Mouse (Mus musculus): ENCODE results near the gene Alox5ap.
A peak's percentile ranks its signal among the peaks of the same experiment; 100 is the strongest.

Gene Alox5ap

DNA sequence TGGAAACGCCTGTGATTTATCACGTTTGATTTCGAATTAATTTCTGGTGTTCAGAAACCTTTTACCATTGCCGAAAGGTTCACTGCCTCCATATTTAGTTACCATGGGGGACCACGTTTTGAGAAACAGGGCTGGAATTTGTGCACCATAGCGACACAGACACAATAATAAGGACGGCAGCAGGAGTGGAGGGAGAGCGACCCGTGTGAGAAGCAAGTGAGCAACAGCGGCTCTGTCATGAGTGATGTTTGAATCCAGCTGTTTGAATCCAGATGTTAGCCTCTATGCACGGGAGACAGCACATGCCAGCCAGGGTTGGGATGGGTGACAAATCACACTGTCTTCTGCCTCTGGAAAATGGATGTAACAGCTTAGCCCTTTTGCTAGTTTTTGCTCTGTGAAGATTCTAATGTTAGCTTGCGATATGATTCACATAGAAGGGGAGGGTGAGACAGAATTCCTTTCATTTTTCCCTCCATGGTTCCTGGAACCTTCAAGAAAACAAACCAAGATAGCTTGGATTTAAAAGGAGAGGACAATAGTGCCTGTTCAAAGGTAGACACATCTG is 50.0 kb downstream of the Alox5ap start:
- no peak for DNase-seq (ENCODE audit: low spot score)

DNA sequence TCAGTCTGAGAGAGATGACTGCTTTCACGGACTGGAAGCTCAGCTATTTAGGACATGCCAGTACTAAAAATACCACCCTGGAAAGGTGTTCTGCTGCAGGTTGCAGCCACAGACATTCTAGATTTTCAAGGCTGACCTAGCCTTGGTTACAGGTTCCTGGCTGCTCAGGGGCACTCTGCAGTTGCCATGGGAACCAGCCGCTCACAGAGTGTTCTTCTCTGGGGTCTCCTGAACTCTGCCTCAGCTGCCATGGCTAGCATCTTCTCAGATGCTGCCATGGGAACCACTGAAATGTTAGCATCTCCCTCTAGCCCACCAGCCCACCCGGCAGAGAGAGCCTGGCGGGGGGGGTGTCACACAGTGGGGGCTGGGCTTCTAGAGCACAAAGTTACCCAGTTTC is 52.4 kb downstream of the Alox5ap start:
- no peak for DNase-seq (ENCODE audit: low spot score)

DNA sequence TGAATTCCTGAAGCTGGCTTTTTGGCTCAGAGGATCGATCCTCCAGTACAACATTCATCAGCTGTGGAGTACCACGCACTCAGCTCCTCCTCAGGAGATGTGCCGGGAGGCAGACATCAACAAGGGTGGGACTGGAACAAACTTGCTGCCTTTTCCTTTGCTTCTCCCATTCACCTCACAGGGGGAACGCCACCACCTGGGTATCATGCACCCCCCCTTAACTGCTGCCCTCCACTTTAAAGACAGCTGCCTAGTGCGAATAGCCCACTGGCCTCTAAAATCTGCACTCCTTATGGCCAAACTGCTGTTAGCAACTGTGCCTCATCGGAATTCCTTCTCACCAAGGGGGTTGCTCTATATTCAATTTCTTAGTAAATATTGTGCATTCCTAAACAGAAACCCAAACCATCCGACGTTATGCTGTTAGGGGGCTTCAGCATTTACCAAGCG is 55.3 kb downstream of the Alox5ap start:
- DNase-seq (ENCODE audit: low spot score): no peak

DNA sequence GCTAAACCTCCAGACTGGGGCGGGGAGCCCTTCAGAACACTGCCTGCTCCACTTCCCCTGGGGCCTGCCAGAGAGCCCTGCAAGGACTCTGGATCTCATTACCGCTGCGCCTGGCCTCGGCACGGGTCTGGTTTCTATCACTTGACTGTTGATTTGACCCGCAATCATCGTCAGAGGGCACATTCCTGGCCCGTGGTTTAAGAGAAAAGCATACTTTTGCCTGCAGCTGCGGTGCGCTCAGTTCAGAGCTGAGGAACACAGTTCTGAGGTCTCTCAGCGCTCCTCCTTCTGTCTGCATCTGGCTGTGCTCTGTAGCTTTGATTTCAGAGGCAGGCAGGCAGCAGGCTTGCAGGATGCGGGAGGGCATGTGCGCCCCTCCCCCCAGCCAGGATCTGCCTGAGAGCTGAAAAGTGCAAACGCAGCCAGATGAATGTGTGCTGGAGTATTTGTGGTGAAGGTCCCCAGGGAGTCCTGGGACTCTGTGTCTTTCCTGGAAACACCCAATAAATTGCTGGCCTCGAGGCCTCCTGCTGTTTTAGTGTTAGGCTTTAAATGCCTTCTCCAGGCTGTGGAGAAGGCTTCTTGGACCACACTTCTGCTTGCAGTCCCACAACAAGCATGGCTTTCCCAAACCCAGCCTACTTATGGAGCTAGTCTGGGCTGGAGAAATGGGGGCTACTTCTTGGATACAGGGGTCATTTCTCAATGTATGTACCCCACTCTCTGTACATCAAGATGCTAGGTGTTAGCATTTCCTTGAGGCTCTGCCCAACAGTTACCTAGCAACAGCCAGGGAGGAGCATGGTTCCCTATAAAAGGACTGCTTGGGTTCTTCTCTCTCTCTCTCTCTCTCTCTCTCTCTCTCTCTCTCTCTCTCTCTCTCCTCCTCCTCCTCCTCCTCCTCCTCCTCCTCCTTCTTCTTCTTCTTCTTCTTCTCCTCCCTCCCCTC is 56.2 kb downstream of the Alox5ap start:
- DNase-seq (ENCODE audit: low spot score): peak; percentile 85

DNA sequence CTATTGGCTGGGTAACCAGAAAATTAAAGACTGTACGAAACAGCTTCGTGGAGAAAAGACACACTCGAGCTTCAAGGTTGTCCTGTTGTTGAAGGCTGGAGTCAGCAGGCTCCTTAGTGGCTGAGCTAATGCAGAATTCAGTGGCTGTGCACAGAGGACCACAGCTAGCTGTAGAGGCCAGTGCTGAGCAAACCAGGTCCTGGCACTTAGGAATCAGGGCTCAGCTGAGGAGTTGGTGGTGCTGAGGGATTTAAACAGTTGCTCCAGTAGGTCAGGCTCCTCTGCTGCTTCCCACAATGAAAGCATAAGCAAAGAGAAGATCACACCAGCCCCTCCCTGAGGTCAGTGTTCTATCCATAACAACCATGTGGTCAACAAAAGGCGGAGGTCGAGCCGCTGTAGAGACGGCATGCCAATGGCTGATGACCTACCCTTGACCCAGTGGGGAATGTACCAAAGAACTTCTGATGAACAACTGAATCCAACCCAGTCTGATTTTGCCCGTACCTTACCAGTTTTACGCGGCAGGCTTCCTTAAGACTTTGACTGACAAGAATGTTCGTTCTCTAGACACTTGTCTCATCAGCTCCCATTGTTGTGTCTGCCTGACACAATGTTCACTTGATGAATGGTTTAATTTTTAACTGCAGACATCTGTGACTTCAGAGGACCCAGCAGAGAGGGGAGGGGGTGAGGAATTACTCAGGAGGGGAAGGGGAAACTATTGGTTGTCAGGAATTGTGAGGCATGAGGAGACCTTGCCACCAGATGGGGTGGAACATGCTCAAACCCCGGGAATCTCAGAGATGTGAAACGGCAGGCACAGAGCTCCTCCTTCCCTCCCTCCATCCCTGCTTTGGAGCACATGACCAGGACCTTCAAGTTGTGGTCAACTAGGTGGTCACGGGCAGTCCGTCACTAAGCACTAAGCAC is 57.6 kb downstream of the Alox5ap start:
- no peak for DNase-seq (ENCODE audit: low spot score)

DNA sequence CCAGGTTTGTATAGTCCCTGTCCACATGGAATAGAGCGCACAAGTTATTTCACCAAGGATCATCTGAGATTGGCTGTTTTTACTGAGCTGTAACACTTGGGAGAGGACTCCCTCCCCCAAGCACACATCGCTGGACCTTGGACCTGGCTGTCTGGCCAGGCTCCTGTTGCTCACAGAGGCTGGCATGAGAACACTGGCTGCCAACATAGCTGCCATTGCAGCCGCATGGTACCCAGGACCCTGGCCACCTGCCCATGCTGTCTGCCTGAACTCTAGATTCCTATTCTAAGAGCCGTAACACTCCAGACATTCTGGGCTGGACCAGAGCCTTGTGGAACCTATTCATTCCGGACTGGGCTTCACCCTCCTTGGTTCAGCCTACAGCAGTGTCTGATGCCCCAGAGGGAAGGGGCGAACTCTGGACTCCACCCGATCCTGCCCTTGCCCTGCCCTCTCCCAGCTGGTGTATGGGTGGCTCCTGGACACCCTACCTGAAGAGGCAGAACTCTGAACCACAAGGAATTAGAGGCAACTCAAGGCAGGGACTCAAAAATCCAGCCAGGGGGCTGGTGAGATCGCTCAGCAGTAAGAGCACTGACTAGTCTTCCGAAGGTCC is 58.5 kb downstream of the Alox5ap start:
- no peak for DNase-seq (ENCODE audit: low spot score)

DNA sequence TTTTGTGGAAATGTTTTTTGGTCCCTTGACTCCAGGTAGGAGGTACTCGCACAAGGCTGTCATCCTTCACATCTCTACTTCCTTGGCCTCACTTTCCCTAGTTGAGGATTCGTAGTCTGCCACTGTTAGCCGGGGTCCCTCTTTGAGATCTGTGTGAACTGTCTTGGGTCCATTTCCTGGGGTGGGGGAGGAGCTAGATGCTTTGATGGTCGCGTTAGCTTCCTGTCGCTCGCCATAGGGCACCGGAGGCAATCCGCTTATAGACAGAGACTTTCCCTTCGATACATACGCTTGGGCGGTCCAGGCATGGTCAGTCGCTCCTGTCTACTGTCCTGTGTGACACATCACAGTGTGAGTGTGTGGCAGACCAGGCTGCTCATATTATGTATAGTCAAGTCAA is 60.2 kb downstream of the Alox5ap start:
- no peak for DNase-seq (ENCODE audit: low spot score)

DNA sequence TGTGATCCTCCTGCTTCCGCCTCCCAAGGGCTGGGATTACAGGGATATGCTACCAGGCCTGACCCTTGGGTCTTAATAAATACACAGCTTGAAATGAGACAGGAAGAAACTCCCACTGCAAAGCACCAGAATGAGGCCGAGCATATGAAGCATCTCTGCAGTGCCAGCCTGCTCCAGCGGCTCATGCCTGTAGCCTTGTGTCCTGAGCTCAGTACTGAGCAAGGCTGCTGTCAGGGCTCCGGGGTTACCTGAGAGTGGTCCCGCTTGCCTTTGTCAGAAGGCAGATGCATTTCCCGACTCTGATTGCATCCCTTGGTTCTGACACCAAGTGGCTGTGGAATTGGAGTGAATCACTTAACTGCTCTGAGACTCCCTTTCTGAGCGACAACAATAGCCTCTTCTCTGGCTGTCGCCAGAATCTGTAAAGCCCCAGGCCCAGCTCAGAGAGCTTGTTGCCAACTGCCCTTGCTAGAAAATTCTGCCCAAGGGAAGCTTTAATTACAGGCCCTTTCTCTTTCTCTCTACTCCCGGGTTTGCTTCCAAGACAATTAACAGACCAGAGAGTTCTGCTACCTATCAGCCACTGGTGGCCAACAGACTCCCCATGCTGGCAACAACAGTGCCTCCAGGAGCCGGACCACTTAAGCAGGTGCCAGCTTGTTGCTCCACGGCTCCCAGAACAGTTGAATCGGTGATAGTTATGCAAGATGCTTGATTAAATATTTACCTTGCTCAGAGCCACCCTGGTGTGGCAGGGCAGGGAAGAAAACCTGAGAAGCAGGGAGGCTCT is 64.7 kb downstream of the Alox5ap start:
- no peak for DNase-seq (ENCODE audit: low spot score)

DNA sequence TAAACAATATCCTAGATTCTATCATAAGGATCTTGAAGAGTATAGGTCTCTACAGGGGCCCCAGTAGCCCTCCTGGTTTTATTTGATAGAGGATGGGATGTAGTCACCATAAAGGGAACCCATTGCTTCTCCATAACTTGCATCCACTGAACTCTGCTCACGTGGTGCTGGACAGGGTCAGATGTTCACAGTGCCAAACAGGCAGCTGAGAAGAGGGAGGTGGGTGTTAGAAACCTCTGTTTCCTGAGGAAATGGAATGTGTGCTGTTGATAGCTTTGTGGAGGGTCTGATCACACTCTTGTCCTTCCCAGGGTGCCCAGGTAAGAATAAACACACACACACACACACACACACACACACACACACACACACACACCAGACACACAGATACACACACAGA is 66.0 kb downstream of the Alox5ap start:
- no peak for DNase-seq (ENCODE audit: low spot score)

DNA sequence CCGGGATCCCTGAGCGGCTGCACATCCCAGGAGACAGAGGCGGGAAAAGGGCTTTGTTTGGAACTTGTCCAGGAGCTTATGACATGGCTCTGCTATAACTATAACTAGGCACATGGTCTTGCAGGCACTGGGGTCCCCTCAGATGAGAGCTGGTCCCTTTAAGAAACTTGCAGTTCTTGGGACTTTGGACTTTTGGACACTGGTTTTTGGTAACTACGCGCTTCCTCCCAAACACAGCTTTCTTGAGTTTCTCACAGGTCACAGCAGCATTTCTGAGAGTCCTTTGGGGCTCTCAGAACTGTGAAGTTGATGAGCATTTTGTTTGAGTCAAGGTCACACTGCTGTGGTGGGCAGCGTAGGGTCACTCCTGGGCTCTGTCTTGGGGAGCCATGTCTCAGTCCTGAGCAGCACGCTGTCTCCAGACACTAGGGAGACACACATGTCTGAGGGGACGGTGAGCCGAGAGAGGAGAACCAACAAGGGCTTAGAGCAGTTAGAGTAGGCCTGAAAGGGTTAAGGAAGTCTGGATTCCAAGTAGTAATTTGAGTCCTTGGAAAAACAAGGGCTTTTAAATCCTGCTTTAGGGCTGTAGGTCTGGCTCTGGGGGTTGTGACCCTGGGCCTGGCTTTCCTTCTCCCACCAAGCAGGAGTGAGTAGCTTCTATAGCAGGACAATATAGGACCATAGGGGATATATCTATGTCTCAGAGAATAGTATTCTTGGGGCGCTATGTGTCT is 67.0 kb downstream of the Alox5ap start:
- DNase-seq (ENCODE audit: low spot score): no peak

DNA sequence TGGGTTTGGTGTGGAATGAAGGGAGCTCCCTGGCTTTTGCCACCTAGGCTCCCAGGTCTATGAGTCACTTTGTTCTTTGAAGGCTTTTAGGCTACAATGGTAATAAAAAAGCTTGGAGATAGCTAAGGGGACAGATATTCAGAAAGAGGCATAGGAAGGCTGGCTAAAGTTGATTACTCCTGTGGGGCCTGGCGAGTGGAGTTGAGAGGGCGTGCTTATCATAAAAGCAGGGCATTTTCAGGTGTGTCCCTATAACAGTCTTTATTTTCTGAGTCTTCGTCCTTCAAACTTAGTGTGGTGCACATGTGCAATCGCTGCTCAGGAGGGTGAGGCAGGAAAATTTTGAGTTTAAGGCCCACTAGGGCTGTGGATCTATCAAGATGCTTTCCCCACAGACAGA is 68.2 kb downstream of the Alox5ap start:
- DNase-seq (ENCODE audit: low spot score): no peak

DNA sequence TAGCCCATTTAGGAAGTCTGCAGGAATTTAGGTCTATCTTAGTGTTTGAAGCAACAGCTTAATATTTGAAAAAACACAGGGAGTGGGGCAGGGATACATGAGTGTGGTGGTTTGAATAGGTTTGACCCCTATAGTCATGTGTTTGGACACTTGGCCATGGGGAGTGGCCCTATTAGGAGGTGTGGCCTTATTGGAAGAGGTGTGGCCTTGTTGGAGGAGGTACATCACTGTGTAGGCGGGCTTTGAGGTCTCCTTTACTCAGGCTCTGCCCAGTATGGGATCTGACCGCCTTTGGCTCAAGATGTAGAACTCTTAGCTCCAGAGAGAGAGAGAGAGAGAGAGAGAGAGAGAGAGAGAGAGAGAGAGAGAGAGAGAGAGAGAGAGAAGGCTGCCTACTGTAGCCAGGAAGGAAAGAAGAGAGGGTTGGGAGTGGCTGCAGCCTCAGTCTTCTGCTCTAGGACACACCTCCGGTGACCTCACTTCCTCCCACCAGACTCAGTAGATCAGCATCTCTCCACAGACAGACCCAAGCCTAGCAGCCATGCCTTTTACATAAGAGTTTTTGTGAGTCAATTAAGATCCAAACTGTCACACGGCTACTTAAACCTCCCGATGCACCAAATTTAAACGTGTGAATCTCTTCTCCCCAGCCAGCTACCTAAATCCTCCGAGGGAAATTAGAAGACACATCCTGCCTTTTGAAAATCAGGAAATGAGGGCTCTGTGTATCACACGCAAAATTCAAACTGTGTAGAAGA is 69.6 kb downstream of the Alox5ap start:
- DNase-seq (ENCODE audit: low spot score): no peak

DNA sequence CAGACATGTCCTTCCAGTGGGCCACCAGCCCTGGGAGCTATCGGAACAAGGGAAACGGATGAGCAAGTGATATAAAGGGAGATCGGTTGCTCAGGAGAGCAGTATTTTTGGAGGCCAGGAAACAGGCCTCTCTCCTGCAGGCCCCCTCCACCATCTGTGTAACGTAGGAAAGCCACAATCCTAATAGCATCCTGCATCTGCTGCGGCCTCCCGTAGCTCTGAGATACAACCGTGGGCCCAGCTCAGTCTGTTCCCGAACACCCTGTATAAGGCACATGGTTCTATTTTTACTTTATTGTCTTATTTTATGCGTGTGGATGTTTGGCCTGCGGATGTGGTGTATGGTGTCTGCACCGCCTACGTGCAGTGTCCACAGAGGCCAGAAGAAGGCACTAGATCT is 70.4 kb downstream of the Alox5ap start:
- no peak for DNase-seq (ENCODE audit: low spot score)

DNA sequence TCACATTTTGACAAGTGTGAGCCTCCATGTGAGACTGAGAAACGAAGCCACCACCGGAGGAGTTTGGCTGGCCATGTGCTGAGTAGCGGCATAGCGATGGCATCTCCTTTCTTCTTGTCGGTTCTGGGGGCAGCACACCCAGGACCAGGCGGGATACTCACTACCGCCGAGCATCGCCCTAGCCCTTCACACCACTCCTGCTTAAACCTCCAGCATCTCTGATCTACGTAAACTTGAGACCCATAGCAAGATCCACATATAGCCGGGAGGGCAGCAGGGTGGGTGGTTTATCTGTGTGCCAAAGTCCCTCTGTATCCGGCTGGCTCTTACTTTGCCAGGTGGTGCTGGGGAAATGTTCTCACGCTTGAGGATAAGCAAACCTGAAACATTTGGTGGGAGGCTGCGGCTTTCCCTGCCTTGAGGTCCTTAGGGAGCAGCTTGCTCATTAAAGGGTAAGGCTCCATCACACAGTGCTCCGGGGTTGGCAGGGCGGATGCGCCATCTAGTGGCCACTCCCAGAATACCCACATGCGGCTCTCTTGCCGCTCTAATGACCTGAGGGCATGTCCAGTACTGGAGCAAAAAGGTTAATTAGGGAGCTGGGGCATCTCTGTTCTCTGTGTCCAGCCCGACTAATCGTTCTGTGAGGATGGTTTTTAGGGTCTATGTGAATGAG is 71.1 kb downstream of the Alox5ap start:
- DNase-seq (ENCODE audit: low spot score): peak; percentile 91

DNA sequence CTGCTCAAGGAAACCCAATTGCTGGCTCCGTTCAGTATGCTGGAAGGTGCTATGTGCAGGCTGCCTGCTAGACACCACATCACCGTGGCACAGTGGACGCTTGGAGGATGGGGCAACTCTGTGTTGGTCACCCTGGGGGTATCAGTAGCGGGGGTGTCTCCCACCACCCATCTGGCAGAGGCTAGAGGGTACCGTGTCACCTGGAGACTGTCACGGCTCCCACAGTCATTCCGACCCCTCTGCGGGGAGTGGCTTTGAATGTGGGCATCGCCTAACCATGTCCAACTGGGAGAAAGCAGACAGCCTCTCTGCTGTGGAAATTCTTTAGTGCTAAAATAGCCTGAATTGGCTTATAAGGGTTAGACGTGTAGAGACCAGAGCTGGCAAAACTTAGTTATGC is 72.6 kb downstream of the Alox5ap start:
- no peak for DNase-seq (ENCODE audit: low spot score)
